Mouse (Mus musculus): ENCODE measurements around the gene Tmem182.

The Tmem182 gene

GRCm38 (mm10) chr1:40865043-40865442, 59.6 kb downstream of the Tmem182 start:
- no peak for DNase-seq (ENCODE audit: low spot score)

- no peak for DNase-seq (ENCODE audit: low spot score)
These were observed 61.7 kb downstream of the Tmem182 start for GRCm38 (mm10) chr1:40867106-40867505.

DNA sequence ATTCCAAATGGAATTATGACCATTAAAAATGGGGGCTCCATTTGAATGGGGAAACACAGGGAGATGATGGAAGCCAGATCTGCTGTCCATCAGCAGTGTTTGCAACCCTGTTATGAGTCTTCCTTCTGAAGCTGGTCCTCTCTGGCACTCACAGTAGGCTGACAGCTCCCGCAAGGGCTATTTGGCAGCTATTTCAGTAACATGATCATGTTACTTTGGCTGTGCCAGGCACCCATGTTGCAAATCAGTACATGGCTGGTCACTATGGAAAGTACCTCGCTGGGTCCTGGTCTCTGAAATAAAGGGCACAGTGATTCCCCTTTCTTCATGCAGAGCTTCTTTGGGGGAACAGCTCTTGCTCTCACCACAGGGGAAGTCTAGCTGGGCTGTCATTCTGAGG, 62.2 kb downstream of the Tmem182 start:
- DNase-seq (ENCODE audit: low spot score) = no peak

DNA sequence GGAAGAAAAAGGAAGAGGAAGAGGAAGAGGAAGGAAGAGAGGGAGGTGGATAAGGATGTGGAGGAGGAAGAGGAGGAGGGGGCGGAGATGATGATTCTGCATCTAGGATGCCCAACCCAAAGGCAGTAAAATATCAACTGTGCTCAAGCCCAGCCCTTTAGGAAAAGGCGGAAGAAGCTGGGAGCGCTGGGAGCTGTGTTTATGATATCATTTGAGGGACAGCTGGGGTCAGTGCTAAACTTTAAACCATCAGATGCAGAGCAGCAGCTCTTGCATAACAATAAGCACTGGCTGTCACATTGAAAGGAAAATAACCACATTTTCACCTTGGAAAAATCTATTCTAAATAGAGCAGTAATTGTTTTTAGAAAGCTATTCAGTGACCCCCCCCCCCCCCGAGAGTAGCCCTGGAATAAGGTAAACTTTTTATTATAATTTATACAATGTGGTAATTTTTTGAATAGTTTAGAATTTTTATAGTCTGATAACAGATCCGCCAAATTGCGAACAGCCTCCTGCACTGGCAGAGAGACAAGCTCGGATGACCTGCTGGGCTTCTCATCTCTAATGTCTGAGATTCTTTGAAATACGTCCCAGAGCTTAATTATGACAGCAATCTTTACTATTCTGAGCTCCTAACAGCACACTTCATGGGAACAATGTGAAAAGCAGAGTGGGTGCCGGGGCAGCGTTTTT, 68.5 kb downstream of the Tmem182 start:
- DNase-seq (ENCODE audit: low spot score) = no peak

GRCm38 (mm10) chr1:40874456-40875375, 69.3 kb downstream of the Tmem182 start:
- DNase-seq (ENCODE audit: low spot score) = no peak

- no peak for DNase-seq (ENCODE audit: low spot score)
These were observed 73.7 kb downstream of the Tmem182 start for GRCm38 (mm10) chr1:40879051-40879450.

- no peak for DNase-seq (ENCODE audit: low spot score)
These were observed 74.1 kb downstream of the Tmem182 start for GRCm38 (mm10) chr1:40879526-40879925.

DNA sequence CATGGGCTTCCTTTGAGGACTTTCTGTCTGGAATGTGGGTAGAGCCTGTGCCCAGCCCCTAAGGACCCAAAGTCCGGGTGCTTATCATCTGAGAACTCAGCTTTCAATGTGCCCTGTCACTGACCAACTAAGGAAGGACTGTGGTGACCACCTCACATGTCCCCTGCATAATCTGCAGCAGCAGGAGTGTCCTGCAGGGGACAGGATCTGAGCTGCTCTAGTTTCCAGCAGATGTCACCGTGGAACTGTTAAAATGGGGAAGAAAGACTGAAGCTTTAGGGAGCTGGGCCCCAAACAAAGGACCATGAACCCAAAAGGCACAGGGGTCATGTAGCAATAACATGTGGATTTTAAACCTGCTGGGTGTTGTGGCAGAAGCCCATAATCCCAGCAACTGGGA, 75.1 kb downstream of the Tmem182 start:
- DNase-seq (ENCODE audit: low spot score) = no peak

DNA sequence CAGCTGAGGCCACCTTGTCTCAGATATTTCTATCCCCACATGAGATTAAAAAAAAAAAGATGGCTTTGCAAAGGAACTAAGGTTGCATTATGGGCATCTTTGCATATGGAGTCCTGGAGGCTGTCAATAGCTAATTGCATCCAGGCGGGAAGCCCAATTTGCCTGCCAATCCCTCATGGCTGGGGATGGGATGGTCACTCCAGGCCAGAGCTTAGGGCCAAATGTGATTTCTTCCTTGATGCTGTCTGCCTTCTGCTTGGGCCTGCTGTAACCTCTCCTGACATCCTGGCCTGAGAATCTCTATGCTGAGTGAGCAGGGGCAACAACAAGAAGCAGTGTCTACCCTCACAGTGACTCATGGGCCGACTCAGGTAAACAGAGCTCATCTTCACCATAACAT, 78.5 kb downstream of the Tmem182 start:
- no peak for DNase-seq (ENCODE audit: low spot score)

DNA sequence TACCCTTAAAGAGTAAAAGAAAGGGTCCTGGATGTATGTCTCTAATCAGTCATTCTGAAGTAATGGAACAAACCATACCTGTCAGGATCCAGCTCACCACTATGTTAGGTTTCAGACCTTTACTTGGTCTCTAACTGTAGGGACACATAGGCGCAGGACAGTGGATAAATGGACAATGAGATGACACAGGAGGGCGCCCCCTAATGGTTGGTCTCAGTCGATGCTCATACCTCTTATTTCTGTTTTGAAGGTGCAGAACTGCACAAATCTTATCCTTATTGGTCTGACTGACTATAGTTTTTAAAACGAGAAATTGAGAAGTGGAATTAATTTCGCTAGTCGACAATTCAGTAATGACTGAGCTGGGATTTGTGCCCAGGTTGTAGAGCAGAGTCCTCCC, 79.5 kb downstream of the Tmem182 start:
- no peak for DNase-seq (ENCODE audit: low spot score)

GRCm38 (mm10) chr1:40887673-40888072, 82.3 kb downstream of the Tmem182 start:
- DNase-seq (ENCODE audit: low spot score) = peak; percentile 26

- no peak for DNase-seq (ENCODE audit: low spot score)
These were observed 83.1 kb downstream of the Tmem182 start for GRCm38 (mm10) chr1:40888396-40889040.

DNA sequence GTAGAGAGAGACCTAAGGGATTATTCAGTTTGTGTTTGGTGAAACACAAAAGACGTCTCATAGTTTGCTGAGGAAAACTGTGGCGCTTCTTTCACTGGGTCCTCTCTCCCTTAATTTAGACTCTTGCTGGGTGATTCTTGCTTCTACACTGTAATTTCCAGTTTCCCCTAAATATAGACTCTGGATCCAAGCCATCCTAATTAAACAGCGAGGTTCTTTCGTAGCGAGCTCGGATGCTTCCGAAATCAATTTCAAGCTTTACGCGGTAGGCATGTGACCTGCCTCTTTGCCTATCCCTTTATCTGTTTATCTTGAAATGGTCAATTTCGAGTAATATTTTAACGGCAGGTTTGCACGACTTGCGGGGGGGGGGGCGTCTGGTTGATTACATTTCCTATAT, 84.2 kb downstream of the Tmem182 start:
- no peak for DNase-seq (ENCODE audit: low spot score)

GRCm38 (mm10) chr1:40890246-40890645, 84.8 kb downstream of the Tmem182 start:
- no peak for DNase-seq (ENCODE audit: low spot score)

DNA sequence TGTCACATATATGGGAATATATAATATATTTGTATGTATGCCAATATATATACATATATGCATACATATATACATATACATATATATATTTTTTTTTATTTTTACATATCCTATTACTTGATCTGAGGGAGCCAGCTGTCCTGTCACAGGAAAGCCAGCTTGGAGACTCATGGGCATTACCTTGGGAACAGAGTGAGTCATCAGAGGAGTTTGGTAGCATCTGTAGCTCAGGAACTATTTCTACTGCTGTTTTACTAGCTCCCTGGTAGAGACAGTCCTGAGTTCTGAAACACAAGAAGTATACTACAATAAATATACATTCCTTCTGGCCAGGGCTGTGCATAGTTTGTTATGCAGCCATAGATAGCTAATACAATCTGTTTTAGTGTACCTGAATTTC, 98.3 kb downstream of the Tmem182 start:
- DNase-seq (ENCODE audit: low spot score) = no peak

All from ovary, adult 18-20 months (tissue).